Mouse (Mus musculus) activated CD4-positive, CD25-positive, alpha-beta regulatory T cell (primary cell): ENCODE measurements around the gene Wfs1. TPM values are rescaled to one million over a fixed set of nuclear protein-coding genes. Genes with fewer than 3 reads are reported as not detected.

ENCODE experiments used
- polyA plus RNA-seq, 2 experiments: library from polyadenylated mRNA; unstranded; fragments of 100-300 nt; shearing (Covaris generic); gene quantifications; one replicate each; pipeline ENCODE4 v1.2.1; 2017

Gene Wfs1
- polyA plus RNA-seq, result 1 to 10 TPM in 1 of 2 experiments, under 1 TPM in 1; 0.47 to 3.2 TPM

GRCm38 (mm10) chr5:36988781-36989624 lies at the start of gene Wfs1:
Gene Wfs1, minus strand, starts transcription at chr5:36989205.

Other genes starting within 250 kb of the Wfs1 start
- gene Bloc1s4, start 240.6 kb downstream of the Wfs1 start, polyA plus RNA-seq, result 10 to 100 TPM; 32.5 to 33.5 TPM
- 100 to 1,000 TPM; 245 to 254 TPM for gene Mrfap1, start 192.4 kb downstream of the Wfs1 start, polyA plus RNA-seq
- gene Man2b2, start 158.6 kb downstream of the Wfs1 start, polyA plus RNA-seq, result 10 to 100 TPM; 14.0 to 19.1 TPM
- gene Ppp2r2c, start 120.7 kb downstream of the Wfs1 start, polyA plus RNA-seq, result not detected
- 1 to 10 TPM; 1.3 to 2.3 TPM for gene Gm1043, start 96.2 kb upstream of the Wfs1 start, polyA plus RNA-seq